Mouse (Mus musculus): ENCODE results near the gene Gm10638.

- TF ChIP-seq CTCF (IDR thresholded peaks at IDR 0.05; ENCODE audit: low read depth) (no peak), EP300 (IDR thresholded peaks at IDR 0.05; ENCODE audit: low read depth) (no peak)
These were observed 13.2 kb downstream of the Gm10638 start for GRCm38 (mm10) chr8:86758651-86759050.
